Mouse (Mus musculus) megakaryocyte, embryonic 14.5 days (primary cell): ENCODE measurements around the gene Nol7. TPM values are rescaled to one million over a fixed set of nuclear protein-coding genes. Genes with fewer than 3 reads are reported as not detected.
A peak's percentile ranks its signal among the peaks of the same experiment; 100 is the strongest.

Source experiments
- H3K27me3 ChIP-seq: replicated peaks from 2 replicates; pipeline ENCODE3; 2012; ENCODE audit warnings: inconsistent platforms
- H3K36me3 ChIP-seq: replicated peaks from 2 replicates; pipeline ENCODE3; 2012; ENCODE audit warnings: low read length, inconsistent platforms, mixed read lengths
- H3K4me1 ChIP-seq: 2 replicates; pipeline ENCODE4 v1.6.1; 2012; ENCODE audit warnings: inconsistent platforms
- H3K4me3 ChIP-seq: replicated peaks from 2 replicates; pipeline ENCODE3; 2012; ENCODE audit warnings: moderate library complexity, mild to moderate bottlenecking, inconsistent platforms
- H3K9me3 ChIP-seq: 2 replicates; pipeline ENCODE4 v1.6.1; 2012; ENCODE audit warnings: inconsistent platforms
- FLI1 ChIP-seq: IDR thresholded peaks from 2 replicates; pipeline ENCODE4 v1.6.1; 2012; ENCODE audit warnings: low read length, inconsistent platforms, mixed read lengths
- GATA1 ChIP-seq: IDR thresholded peaks from 3 replicates; pipeline ENCODE4 v1.6.1; 2012; ENCODE audit warnings: mixed read lengths, low read length, inconsistent platforms, borderline replicate concordance
- polyA plus RNA-seq: library from polyadenylated mRNA; stranded (reverse); fragments of >175 nt; gene quantifications from 2 replicates; pipeline ENCODE4 v1.2.3, GENCODE M21; 2012; ENCODE audit warnings: low replicate concordance; ENCODE audit not compliant: insufficient read depth

Gene Nol7
- polyA plus RNA-seq, 1 experiment, result 260 TPM

DNA sequence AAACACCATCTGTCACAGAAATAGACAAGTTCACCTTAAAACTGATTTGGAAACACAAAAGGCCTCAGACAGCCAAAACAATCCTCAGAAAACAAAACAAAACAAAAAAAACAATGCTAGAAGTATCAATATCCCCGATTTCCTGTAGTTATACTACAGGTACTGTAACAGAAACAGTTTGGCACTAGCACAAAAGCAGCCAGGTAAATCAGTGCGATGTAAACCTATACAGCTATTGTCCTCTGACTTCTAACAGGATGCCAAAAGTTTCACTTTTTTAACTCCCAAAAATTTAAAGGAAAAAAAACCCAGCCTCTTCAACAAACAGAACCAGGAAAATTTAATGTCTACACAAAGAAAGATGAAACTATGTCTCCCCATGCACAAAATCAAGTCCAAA, 54.0 kb downstream of the Nol7 start:
- no peak for TF ChIP-seq FLI1
- TF ChIP-seq GATA1, result no peak
- Histone ChIP-seq H3K9me3 (no peaks in the 10 kb centered on the region), H3K27me3 (no peaks in the 10 kb centered on the region), H3K36me3 (peaks cover 41% of the 10 kb centered on the region), H3K4me3 (peak overlapping the region; percentile 47), H3K4me1 (peaks cover 88% of the 10 kb centered on the region)

- Histone ChIP-seq H3K9me3 (no peaks in the 10 kb centered on the region), H3K4me3 (peak overlapping the region; percentile 89), H3K36me3 (peaks cover 44% of the 10 kb centered on the region), H3K27me3 (no peaks in the 10 kb centered on the region), H3K4me1 (peaks cover 87% of the 10 kb centered on the region)
- TF ChIP-seq FLI1 (no peak), GATA1 (no peak)
Measured at GRCm38 (mm10) chr13:43452843-43453605, 54.8 kb downstream of the Nol7 start.

GRCm38 (mm10) chr13:43454431-43454830, 56.2 kb downstream of the Nol7 start:
- Histone ChIP-seq H3K9me3 (no peaks in the 10 kb centered on the region), H3K4me3 (peak overlapping the region; percentile 75), H3K4me1 (peaks cover 87% of the 10 kb centered on the region)

More at GRCm38 (mm10) chr13:43454431-43454830, 56.2 kb downstream of the Nol7 start:
- peaks cover 48% of the 10 kb centered on the region for H3K36me3 ChIP-seq
- H3K27me3 ChIP-seq, result no peaks in the 10 kb centered on the region
- TF ChIP-seq GATA1, result no peak
- TF ChIP-seq FLI1, result no peak

Other genes starting within 250 kb of the Nol7 start
- gene Tbc1d7, start 226.9 kb upstream of the Nol7 start, polyA plus RNA-seq, result 2.7 and 6.9 TPM in 2 replicates
- 5.5 and 23.4 TPM in 2 replicates for gene Gfod1, start 94.2 kb upstream of the Nol7 start, polyA plus RNA-seq
- gene Sirt5, start 32.9 kb upstream of the Nol7 start, polyA plus RNA-seq, result 9.0 and 15.9 TPM in 2 replicates
- gene Ranbp9, start 82.9 kb downstream of the Nol7 start, polyA plus RNA-seq, result 15.7 and 40.8 TPM in 2 replicates
- gene Mcur1, start 161.8 kb downstream of the Nol7 start, polyA plus RNA-seq, result 7.8 and 17.5 TPM in 2 replicates
- gene Rnf182, start 217.3 kb downstream of the Nol7 start, polyA plus RNA-seq, result not detected in 2 replicates